Comparison of ENCODE assay signal across 8 mouse cellular contexts in genomic region chr11:113749749-113750351, GRCm38 (mm10). TPM values are rescaled to one million over a fixed set of nuclear protein-coding genes. Genes with fewer than 3 reads are reported as not detected.
DNase-seq lines count a peak whose midpoint lies in the region; ATAC-seq lines count a peak whose summit lies in the region.

No protein-coding gene starts in this region.

- H3K4me3 ChIP-seq in forebrain, embryonic 13.5 days, result peak overlapping the region; percentile 74
- H3K4me3 ChIP-seq in limb, embryonic 11.5 days (ENCODE audit: low read depth, low read length), result peak overlapping the region; percentile 89
- peak overlapping the region; percentile 95 for H3K4me3 ChIP-seq in neural tube, embryonic 11.5 days (ENCODE audit: low read depth, low read length)

- DNase-seq in kidney, adult 11 months, result peak; percentile 50
- DNase-seq in kidney, adult 18-20 months, result no peak
- DNase-seq in adipocyte (ENCODE audit: low spot score), result peak; percentile 28
- peak; percentile 80 for DNase-seq in limb, embryonic 11.5 days (ENCODE audit: low spot score)
- DNase-seq in neural tube, embryonic 11.5 days (ENCODE audit: low spot score), result peak; percentile 78
- no peak for DNase-seq in urinary bladder, postnatal 4 days (ENCODE audit: low spot score in 2 of 2)
- DNase-seq in right cerebral cortex, postnatal 36 days (ENCODE audit: low spot score in 2 of 2), result no peak

- peaks cover 54% of the 10 kb centered on the region for H3K4me1 ChIP-seq in forebrain, embryonic 13.5 days
- H3K4me1 ChIP-seq in limb, embryonic 11.5 days (ENCODE audit: control insufficient read depth, insufficient read depth, low read length), result peaks cover 29% of the 10 kb centered on the region
- peaks cover 27% of the 10 kb centered on the region for H3K4me1 ChIP-seq in neural tube, embryonic 11.5 days (ENCODE audit: control insufficient read depth, insufficient read depth, low read length)

- peaks cover 27% of the 10 kb centered on the region for H3K36me3 ChIP-seq in forebrain, embryonic 13.5 days (ENCODE audit: poor library complexity, severe bottlenecking)
- no peaks in the 10 kb centered on the region; the same call in 1 of the 2 replicates for H3K36me3 ChIP-seq in limb, embryonic 11.5 days (ENCODE audit: control insufficient read depth, insufficient read depth, low read length)
- H3K36me3 ChIP-seq in neural tube, embryonic 11.5 days (ENCODE audit: control insufficient read depth, insufficient read depth, low read length), result peaks cover 6% of the 10 kb centered on the region; the same call in 1 of the 2 replicates

- no peaks in the 10 kb centered on the region for H3K9me3 ChIP-seq in forebrain, embryonic 13.5 days (replicated peaks)
- H3K9me3 ChIP-seq in limb, embryonic 11.5 days (ENCODE audit: control insufficient read depth, low read length), result no peaks in the 10 kb centered on the region
- no peaks in the 10 kb centered on the region for H3K9me3 ChIP-seq in neural tube, embryonic 11.5 days (ENCODE audit: control insufficient read depth, low read length)

- H3K9ac ChIP-seq in forebrain, embryonic 13.5 days, result peak overlapping the region; percentile 95
- H3K9ac ChIP-seq in limb, embryonic 11.5 days (ENCODE audit: low read length), result peak overlapping the region; percentile 83
- H3K9ac ChIP-seq in neural tube, embryonic 11.5 days (ENCODE audit: low read length), result peak overlapping the region; percentile 95

- H3K4me2 ChIP-seq in forebrain, embryonic 13.5 days, result peak overlapping the region; percentile 90
- peak overlapping the region; percentile 98 for H3K4me2 ChIP-seq in limb, embryonic 11.5 days (ENCODE audit: low read depth, severe bottlenecking)
- peak overlapping the region; percentile 74 for H3K4me2 ChIP-seq in neural tube, embryonic 11.5 days (ENCODE audit: low read depth)

- ATAC-seq in forebrain, embryonic 13.5 days, result peak; percentile 44
- ATAC-seq in limb, embryonic 11.5 days (ENCODE audit: insufficient number of reproducible peaks, low FRiP score, low TSS enrichment, low read depth), result peak; percentile 36; the same call in 1 of the 2 replicates
- peak; percentile 48 for ATAC-seq in neural tube, embryonic 11.5 days (ENCODE audit: insufficient read depth, low FRiP score, low TSS enrichment)

- H3K27ac ChIP-seq in forebrain, embryonic 13.5 days, result peak overlapping the region; percentile 95
- peak overlapping the region; percentile 95 for H3K27ac ChIP-seq in limb, embryonic 11.5 days (replicated peaks; ENCODE audit: low read depth, low read length)
- peak overlapping the region; percentile 94 for H3K27ac ChIP-seq in neural tube, embryonic 11.5 days (ENCODE audit: low read depth, low read length)

- 2% methylated on average over 9 of the region's 9 CpGs for WGBS in forebrain, embryonic 13.5 days
- 3% methylated on average over 9 of the region's 9 CpGs for WGBS in limb, embryonic 11.5 days
- WGBS in neural tube, embryonic 11.5 days, result under 1% methylated on average over 9 of the region's 9 CpGs

- H3K27me3 ChIP-seq in forebrain, embryonic 13.5 days, result no peaks in the 10 kb centered on the region
- H3K27me3 ChIP-seq in limb, embryonic 11.5 days (ENCODE audit: control insufficient read depth, insufficient read depth, low read length), result no peaks in the 10 kb centered on the region
- H3K27me3 ChIP-seq in neural tube, embryonic 11.5 days (ENCODE audit: control insufficient read depth, insufficient read depth, low read length), result no peaks in the 10 kb centered on the region

RNA-seq across cellular contexts. Expression of gene Cdc42ep4, which starts 1.8 kb away (rescaled TPM):
- polyA plus RNA-seq in forebrain, embryonic 13.5 days (2015; fragmentation: Nextera tagmentation; extraction: Ambion mirVana), result 89.8 and 98.0 TPM in 2 replicates
- polyA plus RNA-seq in limb, embryonic 11.5 days (2014; fragmentation: Nextera tagmentation; extraction: Ambion mirVana), result 74.3 and 75.4 TPM in 2 replicates
- 73.3 and 78.2 TPM in 2 replicates for polyA plus RNA-seq in neural tube, embryonic 11.5 days (2014; fragmentation: Nextera tagmentation; extraction: Ambion mirVana)

RNA-seq across cellular contexts. Expression of gene Cpsf4l, which starts 40.0 kb away (rescaled TPM):
- 0.31 and 1.0 TPM in 2 replicates for polyA plus RNA-seq in forebrain, embryonic 13.5 days (2015; fragmentation: Nextera tagmentation; extraction: Ambion mirVana)
- polyA plus RNA-seq in limb, embryonic 11.5 days (2014; fragmentation: Nextera tagmentation; extraction: Ambion mirVana), result 0.51 and 0.54 TPM in 2 replicates
- 0.26 and 0.50 TPM in 2 replicates for polyA plus RNA-seq in neural tube, embryonic 11.5 days (2014; fragmentation: Nextera tagmentation; extraction: Ambion mirVana)

Comparison
In these comparisons a context has a peak if more than half of its experiments do, and no peak if none do; other contexts are left out.
1. DNase-seq: peak in kidney, adult 11 months (single experiment), adipocyte (single experiment), limb, embryonic 11.5 days (single experiment) and neural tube, embryonic 11.5 days (single experiment); none in kidney, adult 18-20 months (single experiment), urinary bladder, postnatal 4 days (0 of 2) and right cerebral cortex, postnatal 36 days (0 of 2).
2. Peak in every context shown above with its lines, with median percentiles within 50 percentile points of each other: ATAC-seq, H3K27ac ChIP-seq, H3K4me2 ChIP-seq, H3K4me3 ChIP-seq and H3K9ac ChIP-seq.